Mouse (Mus musculus) thymus, postnatal 4 days (tissue): ENCODE measurements at regions not wholly inside any gene's neighbourhood (a gene's known extent, or its start where the extent isn't known, plus 50 kb on each side); places are given as distances from the start of the nearest gene placed in this dataset.

ENCODE experiments used
- DNase-seq: peaks from one replicate; pipeline ENCODE4 v3.0.0; 2021

GRCm38 (mm10) chr5:27963765-27964164, 107.4 kb upstream of the Insig1 start:
- DNase-seq: no peak

- peak; percentile 83 for DNase-seq
These were observed 76.0 kb upstream of the Insig1 start for GRCm38 (mm10) chr5:27995186-27995585.

- no peak for DNase-seq
These were observed 73.4 kb upstream of the Insig1 start for GRCm38 (mm10) chr5:27997751-27998150.

GRCm38 (mm10) chr5:28002922-28003321, 68.2 kb upstream of the Insig1 start:
- peak; percentile 20 for DNase-seq

GRCm38 (mm10) chr5:28003756-28004486, 67.2 kb upstream of the Insig1 start:
- DNase-seq: no peak

GRCm38 (mm10) chr5:28004487-28004827, 66.7 kb upstream of the Insig1 start:
- DNase-seq: no peak

- no peak for DNase-seq
These were observed 61.8 kb upstream of the Insig1 start for GRCm38 (mm10) chr5:28009386-28009785.

- DNase-seq: no peak
These were observed 61.3 kb upstream of the Insig1 start for GRCm38 (mm10) chr5:28009871-28010270.

- DNase-seq: no peak
These were observed 60.6 kb upstream of the Insig1 start for GRCm38 (mm10) chr5:28010529-28010928.

- DNase-seq: no peak
These were observed 58.7 kb upstream of the Insig1 start for GRCm38 (mm10) chr5:28012496-28012895.

GRCm38 (mm10) chr5:28013619-28014273, 57.4 kb upstream of the Insig1 start:
- no peak for DNase-seq

- no peak for DNase-seq
These were observed 51.3 kb upstream of the Insig1 start for GRCm38 (mm10) chr5:28019864-28020263.
